Mouse (Mus musculus) liver, embryonic 12.5 days (tissue): Measurements from ENCODE around the gene Rxylt1. TPM values are rescaled to one million over a fixed set of nuclear protein-coding genes. Genes with fewer than 3 reads are reported as not detected.

Source experiments
- ATAC-seq: fragments of 200-750 bp; cut with Nextera tagmentation; 2 replicates; pipeline ENCODE4 v1.8.0; 2017; ENCODE audit warnings: moderate number of reproducible peaks, mild to moderate bottlenecking, moderate library complexity
- H3K27ac ChIP-seq: fragments of 300-500 bp; sonication (generic); 2 replicates; pipeline ENCODE4 v1.5.1; 2016; ENCODE audit warnings: mild to moderate bottlenecking
- H3K27me3 ChIP-seq: fragments of 300-500 bp; sonication (generic); replicated peaks from 2 replicates; pipeline ENCODE4 v1.6.1; 2016; ENCODE audit warnings: mild to moderate bottlenecking, moderate library complexity
- H3K36me3 ChIP-seq: fragments of 300-500 bp; sonication (generic); 2 replicates; pipeline ENCODE4 v1.6.1; 2016; ENCODE audit warnings: mild to moderate bottlenecking, moderate library complexity
- H3K4me1 ChIP-seq: fragments of 300-500 bp; sonication (generic); 2 replicates; pipeline ENCODE4 v1.6.1; 2016
- H3K4me2 ChIP-seq: fragments of 300-500 bp; sonication (generic); 2 replicates; pipeline ENCODE4 v1.6.1; 2016; ENCODE audit warnings: mild to moderate bottlenecking, moderate library complexity
- H3K4me3 ChIP-seq: fragments of 300-500 bp; sonication (generic); 2 replicates; pipeline ENCODE4 v1.5.1; 2016; ENCODE audit warnings: mild to moderate bottlenecking, moderate library complexity
- H3K9ac ChIP-seq: fragments of 300-500 bp; sonication (generic); 2 replicates; pipeline ENCODE4 v1.6.1; 2016; ENCODE audit warnings: mild to moderate bottlenecking, moderate library complexity
- H3K9me3 ChIP-seq: fragments of 300-500 bp; sonication (generic); replicated peaks from 2 replicates; pipeline ENCODE4 v1.6.1; 2016; ENCODE audit warnings: mild to moderate bottlenecking, moderate library complexity
- WGBS: fragments of 180-500 bp; shearing (Covaris S2); methylation state at CpG from one replicate; pipeline ENCODE4 v1.1.7; 2016; ENCODE audit not compliant: insufficient replicate concordance; 5-methylcytosine and 5-hydroxymethylcytosine counted together
- polyA plus RNA-seq: library from polyadenylated mRNA; unstranded; fragments of >200 nt; fragmentation: Nextera tagmentation; extraction: Ambion mirVana; gene quantifications from 2 replicates; pipeline ENCODE4 v1.2.1, GENCODE M21; 2016

Rxylt1 gene
- polyA plus RNA-seq, 1 experiment from 2014 or later = 21.5 TPM

- H3K36me3 ChIP-seq = peaks cover 4% of the 10 kb centered on the region; the same call in 1 of the 2 replicates
- WGBS = 78% methylated on average over 1 of the region's 1 CpGs
- H3K9ac ChIP-seq = no peak overlapping the region
- H3K4me1 ChIP-seq = no peaks in the 10 kb centered on the region
- no peak overlapping the region for H3K27ac ChIP-seq
- no peak for ATAC-seq
- no peak overlapping the region for H3K4me3 ChIP-seq
- H3K9me3 ChIP-seq = no peaks in the 10 kb centered on the region
- H3K4me2 ChIP-seq = no peak overlapping the region
- H3K27me3 ChIP-seq = no peaks in the 10 kb centered on the region
Measured at GRCm38 (mm10) chr10:122081352-122081751, 15.8 kb downstream of the Rxylt1 start.

- Histone ChIP-seq H3K9me3 (no peaks in the 10 kb centered on the region), H3K9ac (no peak overlapping the region), H3K4me1 (no peaks in the 10 kb centered on the region), H3K4me2 (no peak overlapping the region), H3K27ac (no peak overlapping the region), H3K27me3 (no peaks in the 10 kb centered on the region), H3K36me3 (no peaks in the 10 kb centered on the region), H3K4me3 (no peak overlapping the region)
- ATAC-seq = no peak
Measured at GRCm38 (mm10) chr10:122069153-122069552, 28.0 kb downstream of the Rxylt1 start.

GRCm38 (mm10) chr10:122055826-122056225, 41.3 kb downstream of the Rxylt1 start:
- ATAC-seq = no peak
- H3K36me3 ChIP-seq = no peaks in the 10 kb centered on the region
- WGBS = 79% methylated on average over 6 of the region's 6 CpGs

GRCm38 (mm10) chr10:122054535-122054934, 42.6 kb downstream of the Rxylt1 start:
- Histone ChIP-seq H3K4me3 (no peak overlapping the region), H3K27ac (no peak overlapping the region), H3K9ac (no peak overlapping the region), H3K36me3 (no peaks in the 10 kb centered on the region), H3K27me3 (no peaks in the 10 kb centered on the region), H3K9me3 (no peaks in the 10 kb centered on the region), H3K4me1 (no peaks in the 10 kb centered on the region), H3K4me2 (peak overlapping the region; percentile 25; the same call in 1 of the 2 replicates)
- 7% methylated on average over 8 of the region's 8 CpGs for WGBS
- ATAC-seq = peak; percentile 70; the same call in 1 of the 2 replicates

More at GRCm38 (mm10) chr10:122055826-122056225, 41.3 kb downstream of the Rxylt1 start:
- H3K27me3 ChIP-seq = no peaks in the 10 kb centered on the region
- H3K4me1 ChIP-seq = no peaks in the 10 kb centered on the region
- no peak overlapping the region for H3K27ac ChIP-seq
- no peak overlapping the region for H3K9ac ChIP-seq
- no peak overlapping the region for H3K4me3 ChIP-seq
- no peaks in the 10 kb centered on the region for H3K9me3 ChIP-seq
- H3K4me2 ChIP-seq = no peak overlapping the region

- ATAC-seq = no peak
- 20% methylated on average over 6 of the region's 6 CpGs for WGBS
- Histone ChIP-seq H3K9me3 (no peaks in the 10 kb centered on the region), H3K9ac (no peak overlapping the region), H3K4me1 (no peaks in the 10 kb centered on the region), H3K4me3 (no peak overlapping the region), H3K27ac (no peak overlapping the region), H3K36me3 (no peaks in the 10 kb centered on the region), H3K27me3 (peaks cover 18% of the 10 kb centered on the region), H3K4me2 (no peak overlapping the region)
Measured at GRCm38 (mm10) chr10:122051831-122052230, 45.3 kb downstream of the Rxylt1 start.

GRCm38 (mm10) chr10:122047727-122048365, 49.3 kb downstream of the Rxylt1 start:
- Histone ChIP-seq H3K36me3 (no peaks in the 10 kb centered on the region), H3K9ac (peak overlapping the region; percentile 68), H3K4me1 (no peaks in the 10 kb centered on the region), H3K9me3 (no peaks in the 10 kb centered on the region), H3K4me3 (peak overlapping the region; percentile 65), H3K27me3 (peaks cover 42% of the 10 kb centered on the region), H3K4me2 (peak overlapping the region; percentile 83), H3K27ac (peak overlapping the region; percentile 26; the same call in 1 of the 2 replicates)
- 16% methylated on average over 41 of the region's 44 CpGs for WGBS
- ATAC-seq = peak; percentile 56

- Histone ChIP-seq H3K4me3 (peak within 1 kb of the TSS; percentile 65), H3K9ac (peak within 1 kb of the TSS; percentile 68), H3K27me3 (peaks cover 42% of the 10 kb centered on the region), H3K4me2 (peak within 1 kb of the TSS; percentile 83), H3K36me3 (no peaks in the 10 kb centered on the region), H3K4me1 (no peaks in the 10 kb centered on the region), H3K9me3 (no peaks in the 10 kb centered on the region), H3K27ac (peak within 1 kb of the TSS; percentile 26; the same call in 1 of the 2 replicates)
- 2% methylated on average over 55 of the region's 79 CpGs for WGBS
- peak; percentile 72 for ATAC-seq
Measured at GRCm38 (mm10) chr10:122046904-122047726, 50.1 kb downstream of the Rxylt1 start, which contains the start of gene Srgap1. Gene Srgap1 (minus strand): TSS chr10:122047315.

GRCm38 (mm10) chr10:122046511-122046903, 50.7 kb downstream of the Rxylt1 start:
- Histone ChIP-seq H3K9ac (peak overlapping the region; percentile 68), H3K9me3 (no peaks in the 10 kb centered on the region), H3K4me2 (peak overlapping the region; percentile 83), H3K4me3 (peak overlapping the region; percentile 65), H3K36me3 (no peaks in the 10 kb centered on the region), H3K27me3 (peaks cover 42% of the 10 kb centered on the region), H3K27ac (peak overlapping the region; percentile 26; the same call in 1 of the 2 replicates), H3K4me1 (no peaks in the 10 kb centered on the region)
- no peak for ATAC-seq
- 3% methylated on average over 13 of the region's 13 CpGs for WGBS

- Histone ChIP-seq H3K4me2 (peak overlapping the region; percentile 83), H3K27ac (no peak overlapping the region), H3K36me3 (no peaks in the 10 kb centered on the region), H3K4me1 (no peaks in the 10 kb centered on the region), H3K27me3 (peaks cover 42% of the 10 kb centered on the region), H3K9me3 (no peaks in the 10 kb centered on the region), H3K4me3 (peak overlapping the region; percentile 65; the same call in 1 of the 2 replicates), H3K9ac (no peak overlapping the region)
- ATAC-seq = no peak
- WGBS = 43% methylated on average over 9 of the region's 9 CpGs
Measured at GRCm38 (mm10) chr10:122045946-122046345, 51.2 kb downstream of the Rxylt1 start.

GRCm38 (mm10) chr10:122044926-122045325, 52.2 kb downstream of the Rxylt1 start:
- no peaks in the 10 kb centered on the region for H3K4me1 ChIP-seq
- no peak for ATAC-seq
- H3K4me2 ChIP-seq = no peak overlapping the region
- WGBS = 60% methylated on average over 4 of the region's 4 CpGs
- 0 out of 2 replicates have a peak, but pooled peaks cover 6% of the 10 kb centered on the region for H3K9me3 ChIP-seq
- peaks cover 42% of the 10 kb centered on the region for H3K27me3 ChIP-seq
- H3K4me3 ChIP-seq = no peak overlapping the region
- no peaks in the 10 kb centered on the region for H3K36me3 ChIP-seq
- no peak overlapping the region for H3K9ac ChIP-seq
- H3K27ac ChIP-seq = no peak overlapping the region

- H3K9me3 ChIP-seq = 0 out of 2 replicates have a peak, but pooled peaks cover 6% of the 10 kb centered on the region
- H3K27me3 ChIP-seq = peaks cover 10% of the 10 kb centered on the region; the same call in 1 of the 2 replicates
- no peak for ATAC-seq
- H3K27ac ChIP-seq = no peak overlapping the region
- H3K4me3 ChIP-seq = no peak overlapping the region
- no peak overlapping the region for H3K9ac ChIP-seq
- no peaks in the 10 kb centered on the region for H3K4me1 ChIP-seq
- no peaks in the 10 kb centered on the region; the same call in 1 of the 2 replicates for H3K36me3 ChIP-seq
- whole genome bisulfite sequencing = 34% methylated on average over 4 of the region's 4 CpGs
- no peak overlapping the region for H3K4me2 ChIP-seq
Measured at GRCm38 (mm10) chr10:122040372-122040771, 56.8 kb downstream of the Rxylt1 start.

- Histone ChIP-seq H3K4me2 (no peak overlapping the region), H3K4me3 (no peak overlapping the region), H3K4me1 (no peaks in the 10 kb centered on the region), H3K36me3 (no peaks in the 10 kb centered on the region; the same call in 1 of the 2 replicates), H3K27ac (no peak overlapping the region), H3K9me3 (0 out of 2 replicates have a peak, but pooled peaks cover 6% of the 10 kb centered on the region), H3K27me3 (peaks cover 3% of the 10 kb centered on the region; the same call in 1 of the 2 replicates), H3K9ac (no peak overlapping the region)
- no peak for ATAC-seq
- 69% methylated on average over 4 of the region's 4 CpGs for WGBS
Measured at GRCm38 (mm10) chr10:122039566-122039965, 57.6 kb downstream of the Rxylt1 start.
